Mouse (Mus musculus): Measurements from ENCODE around the gene Acbd4. TPM values are rescaled to one million over a fixed set of nuclear protein-coding genes. Genes with fewer than 3 reads are reported as not detected.

Acbd4 gene
- 10 to 100 TPM; 71.3 to 71.5 TPM for total RNA-seq (2021)
- long read RNA-seq, experiment 1, partial matches to known transcripts = 15 of 39 reads
- long read RNA-seq, experiment 1, other reads (novel, unspliced or antisense) = 20 of 39 reads
- long read RNA-seq, experiment 2, partial matches to known transcripts = 9 of 32 reads
- long read RNA-seq, experiment 2, other reads (novel, unspliced or antisense) = 18 of 32 reads

DNA sequence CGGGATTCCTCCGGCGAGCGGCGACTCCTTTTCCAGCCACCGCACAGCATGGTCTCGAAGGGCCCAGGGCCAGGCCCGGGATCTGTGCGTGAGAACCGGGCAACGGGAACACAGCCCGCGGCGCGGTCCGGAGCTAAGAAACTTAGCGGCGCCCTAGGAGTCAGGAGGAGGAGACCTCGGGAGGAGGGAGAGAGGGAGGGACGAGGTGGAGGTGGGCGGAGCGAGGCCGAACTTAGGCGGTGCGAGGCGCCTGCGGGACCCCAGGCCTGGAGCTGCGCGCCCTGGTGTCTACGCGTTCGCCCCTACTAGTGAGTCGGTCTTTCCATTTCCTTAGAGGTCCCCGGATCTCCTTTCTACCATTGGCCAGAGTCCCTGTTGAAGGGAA, at the start of gene Acbd4, which contains the start of gene Plcd3:
TSS of gene Acbd4 (plus strand) at position 202 of the 385 bp plus-strand sequence.
TSS of gene Plcd3 (minus strand) at position 178 of the 385 bp plus-strand sequence.
- peak; percentile 58 to 70 for DNase-seq (ENCODE audit: low spot score in 2 of 2)
- intact Hi-C loops (cut with DNase I) = loop anchor here (5.0 kb wide), 1 partner anchor 221 kb away; no protein-coding TSS in a partner anchor

DNA sequence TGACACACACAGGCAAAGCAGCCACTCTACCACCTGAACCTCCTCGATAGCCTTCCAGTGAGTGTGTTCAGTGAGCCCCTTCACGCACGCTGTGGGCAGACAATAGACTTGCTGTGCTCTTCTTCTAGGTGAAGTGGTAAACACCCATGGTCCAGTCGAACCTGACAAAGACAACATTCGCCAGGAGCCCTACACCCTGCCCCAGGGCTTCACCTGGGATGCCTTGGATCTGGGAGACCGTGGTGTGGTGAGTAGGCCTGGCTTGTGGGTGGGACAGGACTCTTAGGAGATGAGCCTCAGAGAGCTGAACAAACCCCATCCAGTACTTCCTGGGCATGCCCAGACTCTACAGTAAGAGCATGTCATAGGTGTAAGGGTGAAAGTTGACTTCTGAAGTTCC, 49.4 kb upstream of the Acbd4 start:
- no peak for DNase-seq (ENCODE audit: low spot score in 2 of 2)
- intact Hi-C loops (cut with DNase I) = no loop called here

GRCm38 (mm10) chr11:103053191-103054076, 48.0 kb upstream of the Acbd4 start:
- intact Hi-C loops (cut with DNase I) = no loop called here
- DNase-seq (ENCODE audit: low spot score in 2 of 2) = no peak

GRCm38 (mm10) chr11:103054798-103055197, 46.7 kb upstream of the Acbd4 start:
- DNase-seq (ENCODE audit: low spot score in 2 of 2) = peak; percentile 91 to 92
- intact Hi-C loops (cut with DNase I) = loop anchor here (5.0 kb wide), 1 partner anchor 152 kb away; the partner anchor contains the start of gene Gfap

DNA sequence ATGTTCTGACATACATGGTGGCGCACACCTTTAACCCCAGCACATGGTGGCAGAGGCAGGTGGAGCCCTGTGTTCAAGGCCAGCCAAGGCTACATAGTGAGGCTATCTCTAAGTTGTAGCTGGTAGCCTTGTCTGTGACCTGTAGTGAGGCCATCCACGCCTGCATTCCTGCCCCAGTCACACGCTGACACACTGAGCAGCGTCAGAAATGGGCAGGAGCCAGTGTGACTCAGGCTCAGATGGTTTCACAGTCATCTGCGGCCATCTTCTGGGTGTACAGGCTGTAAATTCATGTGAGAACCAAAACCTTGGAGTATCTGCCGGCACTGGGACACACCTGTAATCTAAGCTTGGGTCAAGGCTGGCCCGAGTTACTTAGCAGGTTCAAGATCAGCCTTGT, 44.8 kb upstream of the Acbd4 start:
- intact Hi-C loops (cut with DNase I) = loop anchor here (5.0 kb wide), 1 partner anchor 154 kb away; the partner anchor contains the start of gene Gfap
- no peak for DNase-seq (ENCODE audit: low spot score in 2 of 2)

GRCm38 (mm10) chr11:103058499-103059085, 42.9 kb upstream of the Acbd4 start:
- intact Hi-C loops (cut with DNase I) = loop anchor here (5.0 kb wide), 1 partner anchor 156 kb away; the partner anchor contains the start of gene Gfap
- DNase-seq (ENCODE audit: low spot score in 2 of 2) = no peak

GRCm38 (mm10) chr11:103066191-103067050, 35.1 kb upstream of the Acbd4 start:
- DNase-seq (ENCODE audit: low spot score in 2 of 2) = no peak
- intact Hi-C loops (cut with DNase I) = no loop called here

DNA sequence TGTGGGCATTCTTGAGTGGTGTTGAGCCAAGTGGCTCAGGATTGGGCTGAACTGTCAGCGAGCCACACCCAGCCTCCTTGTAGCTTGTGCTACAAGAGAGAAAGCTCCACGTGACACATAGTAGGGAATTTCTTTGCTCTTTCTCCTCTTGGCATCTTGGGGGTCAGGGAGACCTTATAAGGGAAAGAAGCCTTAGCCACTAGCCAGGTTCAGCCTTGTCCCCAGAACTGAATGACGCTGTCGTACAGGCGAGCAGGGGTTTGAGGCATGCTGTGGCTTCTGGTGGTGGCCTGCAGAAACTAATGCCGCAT, 34.5 kb upstream of the Acbd4 start:
- DNase-seq (ENCODE audit: low spot score in 2 of 2) = no peak

GRCm38 (mm10) chr11:103067457-103068001, 34.0 kb upstream of the Acbd4 start:
- intact Hi-C loops (cut with DNase I) = no loop called here
- DNase-seq (ENCODE audit: low spot score in 2 of 2) = no peak

More for the DNA sequence above, 34.5 kb upstream of the Acbd4 start:
- intact Hi-C loops (cut with DNase I) = no loop called here

- no peak for DNase-seq (ENCODE audit: low spot score in 2 of 2)
- intact Hi-C loops (cut with DNase I) = no loop called here
Observed at GRCm38 (mm10) chr11:103068272-103068671, 33.2 kb upstream of the Acbd4 start.

DNA sequence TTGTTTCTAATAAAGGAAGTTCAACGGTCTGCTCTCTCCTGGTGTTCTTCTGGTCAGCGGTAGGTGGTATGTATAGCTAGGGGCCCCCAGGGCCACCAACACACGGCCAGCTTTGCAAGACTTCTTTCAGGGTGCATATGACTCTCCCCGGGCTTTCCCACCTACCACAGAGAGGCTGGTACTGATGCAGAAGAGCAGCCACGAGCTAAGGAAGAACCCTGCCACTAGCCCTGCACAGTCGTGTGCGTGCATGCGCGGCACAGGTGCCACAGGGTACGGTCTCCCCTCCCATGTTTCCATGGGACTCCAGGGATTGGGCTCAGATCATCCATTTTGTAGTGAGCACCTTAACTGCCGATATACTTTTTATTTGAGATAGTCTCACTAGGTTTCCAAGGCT, 32.6 kb upstream of the Acbd4 start:
- DNase-seq (ENCODE audit: low spot score in 2 of 2) = no peak
- intact Hi-C loops (cut with DNase I) = no loop called here

GRCm38 (mm10) chr11:103069731-103070130, 31.8 kb upstream of the Acbd4 start:
- intact Hi-C loops (cut with DNase I) = no loop called here
- no peak for DNase-seq (ENCODE audit: low spot score in 2 of 2)

GRCm38 (mm10) chr11:103070322-103070880, 31.1 kb upstream of the Acbd4 start:
- intact Hi-C loops (cut with DNase I) = no loop called here
- DNase-seq (ENCODE audit: low spot score in 2 of 2) = no peak

DNA sequence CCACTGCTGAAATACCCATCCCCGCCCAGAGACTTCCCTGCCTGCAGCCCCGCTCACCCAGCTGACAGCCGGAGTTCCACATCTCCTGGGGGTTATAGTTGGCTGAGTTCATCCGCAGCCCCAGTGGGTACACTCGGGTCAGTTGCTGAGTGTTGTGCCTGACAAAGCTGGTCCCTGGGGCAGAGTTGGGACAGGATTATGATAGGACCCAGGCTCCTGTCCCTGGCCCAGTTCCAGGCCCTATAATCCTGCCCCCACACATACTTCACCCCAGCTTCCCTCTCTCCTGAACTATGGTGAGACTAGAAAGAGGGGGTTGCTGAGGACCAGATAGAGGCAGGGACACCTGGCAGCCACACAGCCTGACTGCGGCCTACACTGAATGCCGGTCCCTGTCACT, 27.8 kb upstream of the Acbd4 start:
- DNase-seq (ENCODE audit: low spot score in 2 of 2) = no peak
- intact Hi-C loops (cut with DNase I) = no loop called here

DNA sequence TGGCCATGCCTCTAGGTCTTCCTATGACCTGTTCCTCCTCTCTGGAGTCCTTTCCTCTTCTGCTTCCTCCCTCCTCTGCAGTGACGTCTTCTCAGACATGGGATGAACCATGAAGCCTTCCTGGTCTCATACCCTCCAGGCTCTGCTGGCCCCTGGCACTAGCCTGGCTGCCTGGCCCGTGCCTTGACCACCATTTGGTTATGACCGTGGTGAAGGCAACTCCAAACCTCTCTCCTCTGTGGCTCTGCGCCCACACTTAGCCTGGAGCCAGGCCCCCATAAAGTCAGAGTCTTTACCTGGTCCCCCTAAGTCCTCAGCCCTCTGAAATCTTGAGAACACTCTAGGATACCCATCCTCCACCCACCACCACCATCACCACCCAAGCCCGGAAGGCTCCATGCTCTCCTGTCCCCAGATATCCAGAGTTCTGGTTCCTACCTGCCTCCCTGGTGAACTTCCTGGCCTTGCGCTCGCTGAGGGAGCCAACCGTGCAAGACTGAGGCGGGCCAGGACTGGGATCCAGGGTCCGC, 27.3 kb upstream of the Acbd4 start:
- intact Hi-C loops (cut with DNase I) = no loop called here
- DNase-seq (ENCODE audit: low spot score in 2 of 2) = no peak

- intact Hi-C loops (cut with DNase I) = no loop called here
- no peak for DNase-seq (ENCODE audit: low spot score in 2 of 2)
Observed at GRCm38 (mm10) chr11:103074796-103075323, 26.6 kb upstream of the Acbd4 start.

DNA sequence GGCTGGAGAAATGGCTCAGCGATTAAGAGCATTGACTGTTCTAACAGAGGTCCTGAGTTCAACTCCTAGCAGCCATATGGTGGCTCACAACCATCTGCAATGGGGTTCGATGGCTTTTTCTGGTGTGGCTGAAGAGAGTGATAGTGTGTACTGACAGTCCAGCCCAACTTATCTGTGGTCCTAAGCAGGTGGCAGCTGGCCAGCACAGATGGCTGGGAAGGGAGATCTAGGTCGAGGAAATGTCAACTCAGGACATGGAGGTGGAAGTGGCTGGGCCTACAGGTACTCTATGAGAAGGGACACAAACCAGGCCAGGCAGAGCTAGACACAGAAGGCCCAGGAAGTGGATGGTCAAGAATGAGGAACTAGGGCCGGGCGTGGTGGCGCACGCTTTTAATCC, 25.5 kb upstream of the Acbd4 start:
- intact Hi-C loops (cut with DNase I) = no loop called here
- DNase-seq (ENCODE audit: low spot score in 2 of 2) = no peak

DNA sequence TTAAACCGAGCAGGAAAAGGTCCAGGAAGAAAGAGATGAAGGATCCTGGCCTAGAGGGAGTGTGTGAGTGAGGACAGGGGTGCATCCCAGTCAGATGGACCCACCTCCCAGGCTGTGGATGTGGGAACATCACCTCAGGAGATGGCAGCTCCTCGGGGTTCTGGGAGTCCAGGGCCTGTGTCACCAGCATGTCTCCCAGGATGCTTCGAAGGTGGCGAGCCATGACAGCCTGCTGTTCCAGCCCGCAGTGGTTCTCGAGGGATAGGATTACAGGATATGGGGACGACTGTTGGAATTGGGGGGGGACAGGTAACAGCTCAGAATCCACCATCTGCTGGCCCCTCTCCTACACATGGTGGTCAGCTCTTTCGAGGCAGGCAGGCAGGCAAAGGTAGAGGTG, 24.9 kb upstream of the Acbd4 start:
- intact Hi-C loops (cut with DNase I) = no loop called here
- no peak for DNase-seq (ENCODE audit: low spot score in 2 of 2)

Data from left cerebral cortex, postnatal 14 days (tissue).